Mouse (Mus musculus) forebrain, embryonic 16.5 days (tissue): Measurements from ENCODE around the gene Elmo1. TPM values are rescaled to one million over a fixed set of nuclear protein-coding genes. Genes with fewer than 3 reads are reported as not detected.

Source experiments
- ATAC-seq: fragments of 200-750 bp; cut with Nextera tagmentation; 2 replicates; pipeline ENCODE4 v1.8.0; 2017; ENCODE audit warnings: mild to moderate bottlenecking, moderate library complexity
- H3K27ac ChIP-seq: fragments of 300-500 bp; sonication (generic); 2 replicates; pipeline ENCODE4 v1.5.1; 2014; ENCODE audit warnings: low read length, control low read depth
- H3K27me3 ChIP-seq: fragments of 300-500 bp; sonication (generic); replicated peaks from 2 replicates; pipeline ENCODE4 v1.6.1; 2014; ENCODE audit warnings: low read length; ENCODE audit not compliant: control insufficient read depth, insufficient read depth
- H3K36me3 ChIP-seq: fragments of 300-500 bp; sonication (generic); 2 replicates; pipeline ENCODE4 v1.6.1; 2014; ENCODE audit not compliant: control insufficient read depth, insufficient read depth
- H3K4me1 ChIP-seq: fragments of 300-500 bp; sonication (generic); replicated peaks from 2 replicates; pipeline ENCODE4 v1.6.1; 2014; ENCODE audit warnings: low read length; ENCODE audit not compliant: control insufficient read depth, insufficient read depth
- H3K4me2 ChIP-seq: fragments of 300-500 bp; sonication (generic); 2 replicates; pipeline ENCODE4 v1.6.1; 2014; ENCODE audit warnings: mild to moderate bottlenecking, low read length, control low read depth
- H3K4me3 ChIP-seq: fragments of 300-500 bp; sonication (generic); replicated peaks from 2 replicates; pipeline ENCODE4 v1.5.1; 2014; ENCODE audit warnings: mild to moderate bottlenecking, low read length, control low read depth
- H3K9ac ChIP-seq: fragments of 300-500 bp; sonication (generic); replicated peaks from 2 replicates; pipeline ENCODE4 v1.6.1; 2014; ENCODE audit warnings: low read depth, low read length, control low read depth
- H3K9me3 ChIP-seq: fragments of 300-500 bp; sonication (generic); 2 replicates; pipeline ENCODE4 v1.6.1; 2016; ENCODE audit warnings: low read length; ENCODE audit not compliant: control insufficient read depth
- WGBS: fragments of 180-500 bp; shearing (Covaris S2); extraction: QIAGEN DNeasy Blood & Tissue Kit; methylation state at CpG from one replicate; pipeline ENCODE4 v1.1.7; 2014; 5-methylcytosine and 5-hydroxymethylcytosine counted together
- polyA plus RNA-seq: library from polyadenylated mRNA; unstranded; fragments of >200 nt; fragmentation: Nextera tagmentation; extraction: Ambion mirVana; gene quantifications from 2 replicates; pipeline ENCODE4 v1.2.1, GENCODE M21; 2015

The Elmo1 gene
- polyA plus RNA-seq, 1 experiment from 2014 or later: 42.4 TPM

DNA sequence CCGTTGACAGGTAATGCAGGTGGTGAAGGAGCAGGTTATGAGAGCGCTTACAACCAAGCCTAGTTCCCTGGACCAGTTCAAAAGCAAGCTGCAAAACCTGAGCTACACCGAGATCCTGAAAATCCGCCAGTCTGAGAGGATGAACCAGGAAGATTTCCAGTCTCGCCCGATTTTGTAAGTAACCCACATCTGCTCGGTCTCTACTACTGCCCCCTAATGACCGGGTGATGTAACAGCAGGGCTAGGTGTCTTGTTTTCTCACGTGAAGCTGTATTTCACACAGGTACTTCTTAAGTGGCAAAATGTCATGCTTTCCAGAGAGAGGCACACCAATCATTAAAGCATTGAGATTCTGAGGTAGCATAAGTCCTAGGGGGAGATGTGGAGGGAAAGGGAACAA is 474.0 kb downstream of the Elmo1 start:
- no peaks in the 10 kb centered on the region for H3K36me3 ChIP-seq
- no peak overlapping the region for H3K27ac ChIP-seq
- no peak overlapping the region for H3K4me2 ChIP-seq
- H3K9me3 ChIP-seq: no peaks in the 10 kb centered on the region
- no peak overlapping the region for H3K4me3 ChIP-seq
- 91% methylated on average over 9 of the region's 9 CpGs for WGBS
- no peak overlapping the region for H3K9ac ChIP-seq
- H3K4me1 ChIP-seq: no peaks in the 10 kb centered on the region
- ATAC-seq: no peak
- H3K27me3 ChIP-seq: no peaks in the 10 kb centered on the region

DNA sequence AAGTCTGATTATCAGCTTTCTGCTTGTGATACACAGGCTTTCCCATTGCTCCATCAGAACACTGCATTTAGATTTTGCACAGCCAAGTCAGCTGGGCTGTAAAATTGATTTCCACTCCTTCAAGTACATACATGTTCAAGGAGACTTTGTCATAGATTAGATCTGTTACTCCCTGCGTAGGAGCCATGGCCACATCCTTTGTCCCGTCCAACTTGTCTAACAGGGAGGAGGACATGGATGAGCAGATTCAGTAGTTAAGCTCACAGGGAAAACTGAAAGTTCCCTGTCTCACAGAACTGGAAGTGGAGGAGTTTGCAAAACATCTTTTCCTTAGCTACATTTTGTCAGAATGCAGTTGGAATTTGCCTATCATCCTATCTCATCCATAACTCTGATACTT is 484.8 kb downstream of the Elmo1 start:
- ATAC-seq: no peak
- Histone ChIP-seq H3K4me1 (no peaks in the 10 kb centered on the region), H3K9ac (no peak overlapping the region), H3K4me3 (no peak overlapping the region), H3K27ac (no peak overlapping the region), H3K36me3 (peaks cover 5% of the 10 kb centered on the region; the same call in 1 of the 2 replicates), H3K9me3 (no peaks in the 10 kb centered on the region; the same call in 1 of the 2 replicates), H3K27me3 (no peaks in the 10 kb centered on the region), H3K4me2 (no peak overlapping the region)
- WGBS: 90% methylated on average over 2 of the region's 2 CpGs

DNA sequence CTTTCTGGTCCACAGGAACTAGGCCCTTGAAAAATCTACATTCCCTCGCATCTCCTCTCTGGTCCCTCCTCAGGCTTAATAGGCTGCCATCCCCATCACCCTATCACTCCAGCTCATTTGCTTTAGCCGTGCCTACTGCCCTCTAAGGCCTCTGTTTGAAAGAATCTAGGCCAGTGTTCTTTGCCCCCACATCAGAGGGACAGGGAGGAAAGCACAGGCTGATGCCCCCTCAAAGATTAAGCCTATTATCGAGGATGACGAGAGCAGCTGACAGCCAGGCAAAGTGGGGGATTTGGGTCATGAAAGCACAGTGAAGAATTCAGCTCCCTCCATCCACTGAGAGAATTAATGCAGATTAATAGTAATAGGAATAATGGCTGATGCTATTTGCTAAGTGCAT is 495.5 kb downstream of the Elmo1 start:
- no peak overlapping the region for H3K4me3 ChIP-seq
- H3K4me2 ChIP-seq: no peak overlapping the region
- no peak overlapping the region for H3K27ac ChIP-seq
- H3K36me3 ChIP-seq: no peaks in the 10 kb centered on the region
- H3K9ac ChIP-seq: no peak overlapping the region
- 52% methylated on average over 4 of the region's 4 CpGs for WGBS
- H3K27me3 ChIP-seq: no peaks in the 10 kb centered on the region
- ATAC-seq: no peak
- no peaks in the 10 kb centered on the region for H3K4me1 ChIP-seq
- no peaks in the 10 kb centered on the region for H3K9me3 ChIP-seq

DNA sequence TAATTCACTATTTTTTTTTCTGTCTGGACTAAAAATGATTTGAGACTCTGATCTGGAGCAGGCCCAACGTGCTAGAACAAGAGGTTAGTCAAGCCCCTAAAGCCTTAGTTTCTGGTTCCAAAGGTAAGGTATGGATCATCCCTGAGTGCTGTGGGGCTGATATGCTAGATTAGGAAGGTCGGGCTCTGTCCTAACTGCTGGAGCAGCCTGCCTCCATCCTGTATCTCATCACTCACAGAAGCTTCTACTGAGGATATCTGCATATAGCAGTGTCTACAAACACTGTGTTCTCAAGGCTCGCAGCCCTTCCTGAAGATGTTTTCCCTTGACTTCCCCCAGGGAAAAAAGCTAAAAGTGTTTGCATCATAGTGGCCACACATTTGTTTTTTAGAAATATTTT is 496.1 kb downstream of the Elmo1 start:
- Histone ChIP-seq H3K9me3 (no peaks in the 10 kb centered on the region), H3K9ac (no peak overlapping the region), H3K4me1 (no peaks in the 10 kb centered on the region), H3K36me3 (no peaks in the 10 kb centered on the region), H3K4me2 (no peak overlapping the region), H3K4me3 (no peak overlapping the region), H3K27me3 (no peaks in the 10 kb centered on the region), H3K27ac (no peak overlapping the region)
- ATAC-seq: no peak
- WGBS: 78% methylated on average over 3 of the region's 3 CpGs

DNA sequence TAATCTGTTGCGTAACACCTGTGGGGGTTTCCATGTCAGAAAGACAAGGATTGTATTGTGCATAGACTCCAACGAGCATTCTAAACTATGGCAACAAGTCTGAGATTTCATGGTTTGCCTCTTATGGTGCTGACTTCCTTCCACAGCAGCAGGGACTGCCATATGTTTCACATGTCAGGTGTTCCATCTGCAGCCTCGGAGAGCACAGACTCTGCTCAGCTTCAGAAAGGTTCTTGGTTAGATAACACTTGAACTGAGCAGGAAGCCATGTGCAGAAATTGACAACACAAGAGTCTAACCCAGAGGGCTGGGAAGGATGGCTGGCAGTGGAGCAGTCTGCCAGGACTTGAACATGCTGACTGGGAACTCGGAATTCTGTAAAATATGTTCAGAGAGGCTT is 500.6 kb downstream of the Elmo1 start:
- no peak overlapping the region for H3K27ac ChIP-seq
- no peaks in the 10 kb centered on the region for H3K4me1 ChIP-seq
- ATAC-seq: no peak
- no peak overlapping the region for H3K9ac ChIP-seq
- no peaks in the 10 kb centered on the region for H3K27me3 ChIP-seq
- H3K4me2 ChIP-seq: no peak overlapping the region
- H3K9me3 ChIP-seq: no peaks in the 10 kb centered on the region
- WGBS: 82% methylated on average over 4 of the region's 4 CpGs
- no peaks in the 10 kb centered on the region for H3K36me3 ChIP-seq
- no peak overlapping the region for H3K4me3 ChIP-seq

DNA sequence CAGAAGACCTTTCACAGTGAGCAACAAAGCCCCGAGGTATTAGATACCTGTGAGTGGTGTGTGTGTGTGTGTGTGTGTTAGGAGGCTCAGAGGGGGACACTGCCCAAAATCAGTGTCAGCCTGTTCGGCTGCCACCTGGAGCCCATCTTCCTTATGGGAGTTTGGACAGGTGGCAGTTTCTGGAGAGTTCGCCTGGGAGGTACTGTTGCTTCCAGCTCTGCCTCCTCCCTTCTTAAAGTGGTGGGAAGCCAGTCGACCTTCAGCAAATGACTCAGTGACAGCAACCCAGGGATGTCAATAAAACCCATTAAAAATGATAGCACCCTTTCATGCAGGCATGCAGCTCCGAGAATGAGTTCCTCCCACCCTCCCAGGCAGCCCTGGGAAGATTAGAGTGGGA is 506.9 kb downstream of the Elmo1 start:
- Histone ChIP-seq H3K4me3 (no peak overlapping the region), H3K27me3 (no peaks in the 10 kb centered on the region), H3K36me3 (no peaks in the 10 kb centered on the region), H3K9ac (no peak overlapping the region), H3K4me2 (no peak overlapping the region), H3K27ac (no peak overlapping the region), H3K4me1 (peaks cover 8% of the 10 kb centered on the region), H3K9me3 (no peaks in the 10 kb centered on the region)
- WGBS: 71% methylated on average over 5 of the region's 5 CpGs
- ATAC-seq: no peak

DNA sequence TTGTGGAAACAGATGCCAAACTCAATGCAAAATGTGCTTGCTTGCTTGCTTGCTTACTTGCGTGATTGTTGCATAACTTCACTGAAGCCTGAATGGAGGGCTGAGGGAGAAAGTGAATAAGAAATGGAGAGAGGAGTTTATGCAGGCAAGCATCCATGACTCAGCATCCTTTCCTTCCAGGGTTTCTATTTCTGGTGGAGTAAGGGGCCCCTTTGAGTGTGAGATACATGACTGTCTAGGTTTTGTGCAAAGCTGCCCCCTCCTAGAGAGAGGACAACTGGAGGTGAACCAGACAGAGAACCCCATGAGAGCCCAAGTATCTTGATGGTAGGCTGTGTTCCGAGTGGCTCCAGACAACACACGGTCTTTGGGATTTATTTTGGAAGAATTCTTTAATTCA is 508.2 kb downstream of the Elmo1 start:
- peaks cover 8% of the 10 kb centered on the region for H3K4me1 ChIP-seq
- no peak overlapping the region for H3K9ac ChIP-seq
- no peaks in the 10 kb centered on the region for H3K9me3 ChIP-seq
- no peaks in the 10 kb centered on the region for H3K27me3 ChIP-seq
- no peak overlapping the region for H3K4me2 ChIP-seq
- no peak overlapping the region for H3K4me3 ChIP-seq
- H3K36me3 ChIP-seq: no peaks in the 10 kb centered on the region
- no peak overlapping the region for H3K27ac ChIP-seq
- ATAC-seq: no peak
- WGBS: 95% methylated on average over 3 of the region's 3 CpGs

DNA sequence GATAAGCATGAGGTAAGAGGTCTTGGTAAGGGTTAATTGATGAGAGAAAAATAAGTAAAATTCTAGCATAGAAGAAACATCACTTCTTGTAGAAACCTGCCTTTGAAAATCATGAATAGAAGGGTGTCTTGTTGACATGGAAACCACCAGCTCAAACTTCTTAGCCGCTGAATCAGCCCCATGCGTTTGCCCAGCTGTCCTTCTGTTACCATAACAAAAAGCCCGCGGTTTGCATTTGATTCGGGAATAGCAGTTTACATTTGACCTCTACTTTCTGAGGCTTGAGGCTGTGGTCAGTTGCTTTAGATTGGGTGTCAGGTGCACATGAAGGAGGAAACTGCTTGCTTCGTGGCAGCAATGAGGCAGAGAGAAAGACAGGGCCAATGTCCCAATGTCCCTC is 509.9 kb downstream of the Elmo1 start:
- no peaks in the 10 kb centered on the region for H3K27me3 ChIP-seq
- peak overlapping the region; percentile 70 for H3K27ac ChIP-seq
- 0 out of 2 replicates have a peak, but pooled peaks cover 2% of the 10 kb centered on the region for H3K36me3 ChIP-seq
- H3K4me2 ChIP-seq: no peak overlapping the region
- no peak overlapping the region for H3K4me3 ChIP-seq
- 33% methylated on average over 6 of the region's 6 CpGs for WGBS
- peaks cover 8% of the 10 kb centered on the region for H3K4me1 ChIP-seq
- no peaks in the 10 kb centered on the region for H3K9me3 ChIP-seq
- ATAC-seq: no peak
- no peak overlapping the region for H3K9ac ChIP-seq

DNA sequence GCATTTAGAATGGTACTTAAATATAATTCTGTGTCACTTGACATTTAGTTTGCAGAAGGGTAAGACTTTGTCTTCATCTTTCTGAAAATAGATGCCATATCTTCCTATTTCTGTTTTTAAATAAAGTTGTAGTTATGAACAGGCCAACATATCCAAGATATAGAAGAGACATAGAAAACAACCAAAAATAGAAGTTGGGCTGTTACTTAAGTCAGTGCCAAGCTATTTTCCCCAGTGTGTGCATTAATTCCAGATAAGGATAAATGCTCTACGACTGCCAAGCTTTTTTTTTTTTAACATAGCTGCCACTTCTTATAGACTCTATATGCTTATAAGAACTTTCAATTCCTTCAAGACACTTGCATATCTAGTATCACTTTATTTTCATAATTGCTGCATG is 511.0 kb downstream of the Elmo1 start:
- 58% methylated on average over 1 of the region's 1 CpGs for WGBS
- H3K27ac ChIP-seq: no peak overlapping the region
- H3K27me3 ChIP-seq: no peaks in the 10 kb centered on the region
- 0 out of 2 replicates have a peak, but pooled peaks cover 3% of the 10 kb centered on the region for H3K36me3 ChIP-seq
- H3K9me3 ChIP-seq: no peaks in the 10 kb centered on the region
- peak; percentile 47 for ATAC-seq
- no peak overlapping the region for H3K9ac ChIP-seq
- no peak overlapping the region for H3K4me3 ChIP-seq
- peaks cover 8% of the 10 kb centered on the region for H3K4me1 ChIP-seq
- no peak overlapping the region for H3K4me2 ChIP-seq

DNA sequence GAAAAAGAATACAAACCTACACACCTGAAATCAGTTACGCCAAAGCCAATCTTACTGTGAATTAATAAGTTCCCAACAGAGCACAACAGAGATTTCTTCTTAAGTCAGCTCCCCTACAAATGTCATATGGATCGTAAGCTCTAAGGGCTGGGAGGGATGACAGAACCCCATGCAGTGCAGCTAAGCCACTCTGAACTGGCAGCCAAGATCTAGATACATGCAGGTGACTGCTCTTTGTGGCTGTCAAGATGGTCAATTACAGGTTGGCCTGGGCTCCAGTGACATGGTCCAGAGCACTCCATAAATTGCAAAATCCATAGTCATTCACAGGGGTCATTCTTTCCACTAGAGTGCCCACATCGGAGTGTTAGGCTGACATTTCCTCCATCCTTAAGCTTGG is 516.5 kb downstream of the Elmo1 start:
- Histone ChIP-seq H3K27ac (no peak overlapping the region), H3K4me1 (peaks cover 10% of the 10 kb centered on the region), H3K9ac (no peak overlapping the region), H3K36me3 (0 out of 2 replicates have a peak, but pooled peaks cover 3% of the 10 kb centered on the region), H3K4me2 (no peak overlapping the region), H3K27me3 (no peaks in the 10 kb centered on the region), H3K4me3 (no peak overlapping the region), H3K9me3 (no peaks in the 10 kb centered on the region)
- no peak for ATAC-seq
- 79% methylated on average over 3 of the region's 3 CpGs for WGBS
